Mouse (Mus musculus): ENCODE measurements at regions not wholly inside any gene's neighbourhood (a gene's known extent, or its start where the extent isn't known, plus 50 kb on each side); places are given as distances from the start of the nearest gene placed in this dataset.
A peak's percentile ranks its signal among the peaks of the same experiment; 100 is the strongest.

- TF ChIP-seq CTCF (IDR thresholded peaks at IDR 0.05; ENCODE audit: extremely low read depth, insufficient read length, insufficient replicate concordance, low read depth, low read length) (peak; percentile 59; the same call in 1 of the 2 replicates), POLR2A (IDR thresholded peaks at IDR 0.05; ENCODE audit: low read depth, low read length) (no peak)
Observed at GRCm38 (mm10) chr5:74796421-74797067, 93.8 kb upstream of the Lnx1 start.

All from small intestine, adult 2 months (tissue).